Mouse (Mus musculus) neural tube, embryonic 11.5 days (tissue): ENCODE results near the gene Eif2s2. TPM values are rescaled to one million over a fixed set of nuclear protein-coding genes. Genes with fewer than 3 reads are reported as not detected.
A peak's percentile ranks its signal among the peaks of the same experiment; 100 is the strongest.
"Not testable (repeated sequence)": the region's sequence is repeated elsewhere in the genome, so short reads cannot be mapped to it uniquely, and the experiment has no call there.

Experiments used
- ATAC-seq: fragments of 200-750 bp; cut with Nextera tagmentation; 2 replicates; pipeline ENCODE4 v1.8.0; 2017; ENCODE audit warnings: moderate number of reproducible peaks, mild to moderate bottlenecking, moderate TSS enrichment, moderate library complexity; ENCODE audit not compliant: insufficient read depth, low FRiP score, low TSS enrichment
- DNase-seq: peaks from one replicate; pipeline ENCODE4 v3.0.0-alpha.2; 2015; ENCODE audit warnings: low spot score
- H3K27ac ChIP-seq: fragments of 300-500 bp; sonication (generic); 2 replicates; pipeline ENCODE4 v1.5.1; 2014; ENCODE audit warnings: low read depth, mild to moderate bottlenecking, low read length
- H3K27me3 ChIP-seq: fragments of 300-500 bp; sonication (generic); 2 replicates; pipeline ENCODE4 v1.6.1; 2014; ENCODE audit warnings: mild to moderate bottlenecking, low read length, mixed read lengths; ENCODE audit not compliant: control insufficient read depth, insufficient read depth
- H3K36me3 ChIP-seq: fragments of 300-500 bp; sonication (generic); 2 replicates; pipeline ENCODE4 v1.6.1; 2014; ENCODE audit warnings: mild to moderate bottlenecking, low read length, moderate library complexity, mixed read lengths; ENCODE audit not compliant: control insufficient read depth, insufficient read depth
- H3K4me1 ChIP-seq: fragments of 300-500 bp; sonication (generic); 2 replicates; pipeline ENCODE4 v1.6.1; 2014; ENCODE audit warnings: low read length, mixed read lengths; ENCODE audit not compliant: control insufficient read depth, insufficient read depth
- H3K4me2 ChIP-seq: fragments of 300-500 bp; sonication (generic); 2 replicates; pipeline ENCODE4 v1.6.1; 2014; ENCODE audit warnings: low read depth, mild to moderate bottlenecking, moderate library complexity
- H3K4me3 ChIP-seq: fragments of 300-500 bp; sonication (generic); 2 replicates; pipeline ENCODE4 v1.5.1; 2014; ENCODE audit warnings: low read depth, low read length
- H3K9ac ChIP-seq: fragments of 300-500 bp; sonication (generic); 2 replicates; pipeline ENCODE4 v1.6.1; 2014; ENCODE audit warnings: mild to moderate bottlenecking, low read length
- H3K9me3 ChIP-seq: fragments of 300-500 bp; sonication (generic); 2 replicates; pipeline ENCODE4 v1.6.1; 2016; ENCODE audit warnings: low read length; ENCODE audit not compliant: control insufficient read depth
- WGBS: fragments of 180-500 bp; shearing (Covaris S2); extraction: QIAGEN DNeasy Blood & Tissue Kit; methylation state at CpG from one replicate; pipeline ENCODE4 v1.1.7; 2014; 5-methylcytosine and 5-hydroxymethylcytosine counted together
- polyA plus RNA-seq: library from polyadenylated mRNA; unstranded; fragments of >200 nt; fragmentation: Nextera tagmentation; extraction: Ambion mirVana; gene quantifications from 2 replicates; pipeline ENCODE4 v1.2.1, GENCODE M21; 2014

Gene Eif2s2
- polyA plus RNA-seq, 1 experiment from 2014 or later = 122 TPM

GRCm38 (mm10) chr2:154902111-154902510 lies 9.4 kb upstream of the Eif2s2 start:
- DNase-seq = no peak
- no peak overlapping the region for H3K4me3 ChIP-seq
- H3K4me2 ChIP-seq = no peak overlapping the region
- no peak overlapping the region for H3K9ac ChIP-seq
- no peak overlapping the region for H3K27ac ChIP-seq
- ATAC-seq = no peak
- no peaks in the 10 kb centered on the region for H3K36me3 ChIP-seq
- no peaks in the 10 kb centered on the region for H3K27me3 ChIP-seq
- 89% methylated on average over 3 of the region's 3 CpGs for WGBS
- no peaks in the 10 kb centered on the region for H3K9me3 ChIP-seq
- H3K4me1 ChIP-seq = no peaks in the 10 kb centered on the region

- not testable (repeated sequence) for DNase-seq, H3K4me2 ChIP-seq, H3K27ac ChIP-seq, H3K27me3 ChIP-seq, ATAC-seq, H3K9me3 ChIP-seq, H3K9ac ChIP-seq, H3K4me3 ChIP-seq, H3K36me3 ChIP-seq, H3K4me1 ChIP-seq
- WGBS = 87% methylated on average over 4 of the region's 4 CpGs
Observed at GRCm38 (mm10) chr2:154899412-154899811, 6.7 kb upstream of the Eif2s2 start.

- H3K27me3 ChIP-seq, H3K4me1 ChIP-seq, H3K9me3 ChIP-seq, DNase-seq, H3K36me3 ChIP-seq, H3K4me2 ChIP-seq, H3K27ac ChIP-seq, H3K9ac ChIP-seq, H3K4me3 ChIP-seq, ATAC-seq: not testable (repeated sequence)
- WGBS = 91% methylated on average over 8 of the region's 8 CpGs
Observed at GRCm38 (mm10) chr2:154899004-154899403, 6.3 kb upstream of the Eif2s2 start.

GRCm38 (mm10) chr2:154893548-154893947 lies 813 bp upstream of the Eif2s2 start:
- Histone ChIP-seq H3K4me3 (no peak overlapping the region), H3K4me1 (peaks cover 10% of the 10 kb centered on the region), H3K4me2 (no peak overlapping the region), H3K36me3 (no peaks in the 10 kb centered on the region), H3K9me3 (no peaks in the 10 kb centered on the region), H3K27me3 (no peaks in the 10 kb centered on the region), H3K27ac (no peak overlapping the region), H3K9ac (no peak overlapping the region)
- ATAC-seq (no peak), DNase-seq (no peak)
- WGBS = 64% methylated on average over 4 of the region's 4 CpGs

GRCm38 (mm10) chr2:154893045-154893385 lies 280 bp upstream of the Eif2s2 start:
- WGBS = 9% methylated on average over 12 of the region's 12 CpGs
- no peak for DNase-seq
- peak overlapping the region; percentile 1; the same call in 1 of the 2 replicates for H3K9ac ChIP-seq
- ATAC-seq = no peak
- no peaks in the 10 kb centered on the region; the same call in 1 of the 2 replicates for H3K36me3 ChIP-seq
- H3K4me2 ChIP-seq = peak overlapping the region; percentile 47
- H3K27me3 ChIP-seq = no peaks in the 10 kb centered on the region
- no peaks in the 10 kb centered on the region for H3K9me3 ChIP-seq
- peaks cover 10% of the 10 kb centered on the region for H3K4me1 ChIP-seq
- no peak overlapping the region for H3K27ac ChIP-seq
- peak overlapping the region; percentile 73 for H3K4me3 ChIP-seq

- 24% methylated on average over 2 of the region's 2 CpGs for WGBS
- Histone ChIP-seq H3K4me3 (peak overlapping the region; percentile 73), H3K9ac (peak overlapping the region; percentile 83), H3K9me3 (no peaks in the 10 kb centered on the region), H3K27me3 (no peaks in the 10 kb centered on the region), H3K36me3 (peaks cover 5% of the 10 kb centered on the region), H3K4me1 (peaks cover 10% of the 10 kb centered on the region), H3K4me2 (peak overlapping the region; percentile 72), H3K27ac (no peak overlapping the region)
- ATAC-seq (no peak), DNase-seq (no peak)
Observed at GRCm38 (mm10) chr2:154891585-154891984, 1.1 kb downstream of the Eif2s2 start.

GRCm38 (mm10) chr2:154876621-154877020 lies 16.1 kb downstream of the Eif2s2 start:
- DNase-seq (no peak), ATAC-seq (no peak)
- peaks cover 8% of the 10 kb centered on the region for H3K36me3 ChIP-seq
- H3K9me3 ChIP-seq = no peaks in the 10 kb centered on the region
- no peaks in the 10 kb centered on the region for H3K4me1 ChIP-seq
- no peaks in the 10 kb centered on the region for H3K27me3 ChIP-seq
- no peak overlapping the region for H3K27ac ChIP-seq
- H3K4me2 ChIP-seq = no peak overlapping the region
- WGBS = 91% methylated on average over 2 of the region's 2 CpGs
- H3K4me3 ChIP-seq = no peak overlapping the region
- H3K9ac ChIP-seq = no peak overlapping the region

- Histone ChIP-seq H3K4me1 (no peaks in the 10 kb centered on the region), H3K9ac (no peak overlapping the region), H3K4me2 (no peak overlapping the region), H3K36me3 (peaks cover 20% of the 10 kb centered on the region), H3K4me3 (no peak overlapping the region), H3K27ac (no peak overlapping the region), H3K27me3 (no peaks in the 10 kb centered on the region), H3K9me3 (no peaks in the 10 kb centered on the region)
- ATAC-seq = no peak
- DNase-seq = no peak
Observed at GRCm38 (mm10) chr2:154869954-154870641, 22.6 kb downstream of the Eif2s2 start.

GRCm38 (mm10) chr2:154868106-154868505 lies 24.6 kb downstream of the Eif2s2 start:
- Histone ChIP-seq H3K9ac (no peak overlapping the region), H3K9me3 (no peaks in the 10 kb centered on the region), H3K27me3 (no peaks in the 10 kb centered on the region), H3K36me3 (peaks cover 24% of the 10 kb centered on the region), H3K27ac (no peak overlapping the region), H3K4me2 (no peak overlapping the region), H3K4me1 (no peaks in the 10 kb centered on the region), H3K4me3 (no peak overlapping the region)
- WGBS = 84% methylated on average over 1 of the region's 1 CpGs
- no peak for ATAC-seq
- DNase-seq = no peak
